Mouse (Mus musculus): ENCODE data around the gene BC048671.

DNA sequence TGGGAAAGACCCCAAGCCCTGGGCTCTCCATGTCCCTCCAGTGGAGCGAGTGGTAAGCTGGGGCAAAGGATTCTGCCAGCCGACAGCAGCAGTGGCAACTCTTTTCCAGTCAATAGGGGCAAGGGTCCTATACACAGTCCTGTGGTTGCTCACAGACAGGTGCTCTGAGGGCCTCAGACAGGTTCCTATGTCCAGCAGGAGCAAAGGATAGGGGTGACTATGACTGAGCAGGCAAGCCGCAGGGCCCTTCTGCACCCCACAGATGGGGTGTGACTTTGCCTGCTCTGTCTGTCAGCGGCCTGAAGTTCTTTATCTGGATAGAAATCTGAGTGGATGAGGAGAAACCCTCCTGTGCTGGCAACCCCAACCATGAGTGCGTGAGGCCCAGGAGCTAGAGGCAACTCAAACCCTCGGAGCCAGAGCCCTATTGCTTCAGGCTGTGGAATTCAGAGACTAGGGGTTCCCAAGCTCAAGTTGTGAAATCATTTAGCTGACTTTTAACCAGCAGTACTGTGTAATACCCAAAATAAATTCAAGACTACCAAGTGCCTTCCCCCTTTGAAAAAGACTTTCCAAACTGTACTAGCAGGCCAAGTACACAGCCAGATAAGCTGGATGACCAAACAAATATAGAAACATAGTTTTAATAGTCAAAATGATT lies 5.4 kb downstream of the BC048671 start:
- TF ChIP-seq POLR2A (IDR thresholded peaks at IDR 0.05; ENCODE audit: borderline replicate concordance, extremely low read depth, insufficient read depth, insufficient read length, poor library complexity, severe bottlenecking) (no peak), CTCF (IDR thresholded peaks at IDR 0.05; ENCODE audit: borderline replicate concordance, extremely low read depth, insufficient read depth, insufficient read length) (no peak)

All from brain, embryonic 14.5 days (tissue).